ENCODE assay signal across 10 mouse cellular contexts in the genomic region with DNA sequence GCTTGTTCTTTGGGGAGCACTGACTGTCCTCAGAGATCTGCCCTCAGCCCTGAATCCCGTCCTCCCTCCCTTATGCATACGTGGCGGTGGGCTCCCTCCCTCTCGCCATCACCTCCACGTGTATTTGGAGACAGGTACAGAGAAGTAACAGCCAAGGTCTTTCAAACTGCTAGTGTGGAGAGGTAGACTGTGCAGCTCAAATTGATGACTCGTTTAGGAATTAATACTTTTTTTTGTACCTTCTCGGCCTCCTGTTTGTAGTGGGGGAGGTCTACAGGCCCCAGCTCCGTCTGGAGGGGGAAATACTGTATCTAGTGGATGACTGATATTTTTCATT.
DNase-seq lines count a peak whose midpoint lies in the region; ATAC-seq lines count a peak whose summit lies in the region.
"Had no signal": no experiment of that assay in that cellular context is flagged by ENCODE, and none has a peak within 500 bp of the region (broad histone marks: within the 10 kb centered on the region; RNA-seq: fewer than 3 reads in every experiment).

No protein-coding gene starts in this region.

- peaks cover 25% of the 10 kb centered on the region for H3K4me1 ChIP-seq in heart, embryonic 13.5 days
- peaks cover 19% of the 10 kb centered on the region for H3K4me1 ChIP-seq in hindbrain, embryonic 10.5 days (replicated peaks)
- H3K4me1 ChIP-seq in midbrain, embryonic 12.5 days: peaks cover 15% of the 10 kb centered on the region

- peak overlapping the region; percentile 63 for H3K4me3 ChIP-seq in heart, embryonic 13.5 days
- H3K4me3 ChIP-seq in hindbrain, embryonic 10.5 days: peak overlapping the region; percentile 62
- peak overlapping the region; percentile 58 for H3K4me3 ChIP-seq in midbrain, embryonic 12.5 days

- 9% methylated on average over 8 of the region's 8 CpGs for WGBS in heart, embryonic 13.5 days
- WGBS in hindbrain, embryonic 10.5 days: 5% methylated on average over 8 of the region's 8 CpGs
- 6% methylated on average over 8 of the region's 8 CpGs for WGBS in midbrain, embryonic 12.5 days

- peaks cover 29% of the 10 kb centered on the region for H3K27me3 ChIP-seq in heart, embryonic 13.5 days (replicated peaks)
- peaks cover 58% of the 10 kb centered on the region for H3K27me3 ChIP-seq in hindbrain, embryonic 10.5 days (ENCODE audit: insufficient read depth, poor library complexity, severe bottlenecking)
- H3K27me3 ChIP-seq in midbrain, embryonic 12.5 days: peaks cover 43% of the 10 kb centered on the region

- H3K27ac ChIP-seq in heart, embryonic 13.5 days (replicated peaks): no peak overlapping the region
- peak overlapping the region; percentile 87; the same call in 1 of the 2 replicates for H3K27ac ChIP-seq in hindbrain, embryonic 10.5 days
- H3K27ac ChIP-seq in midbrain, embryonic 12.5 days (replicated peaks): no peak overlapping the region
- H3K27ac ChIP-seq: macrophage had no signal

- H3K4me2 ChIP-seq in heart, embryonic 13.5 days: peak overlapping the region; percentile 89
- H3K4me2 ChIP-seq in midbrain, embryonic 12.5 days (replicated peaks): peak overlapping the region; percentile 83

- H3K9me3 ChIP-seq in heart, embryonic 13.5 days: no peaks in the 10 kb centered on the region
- H3K9me3 ChIP-seq in hindbrain, embryonic 10.5 days: no peaks in the 10 kb centered on the region
- no peaks in the 10 kb centered on the region for H3K9me3 ChIP-seq in midbrain, embryonic 12.5 days
- H3K9me3 ChIP-seq: G1E had no signal

- DNase-seq in heart, postnatal 4 days: no peak
- peak; percentile 28 for DNase-seq in R1 (ENCODE audit: low read depth, low spot score)
- no peak for DNase-seq in hindbrain, embryonic 10.5 days (ENCODE audit: low spot score)
- DNase-seq in right cerebral cortex, postnatal 4 days: no peak
- DNase-seq in embryo, embryonic 11 days: no peak

- H3K36me3 ChIP-seq in heart, embryonic 13.5 days: no peaks in the 10 kb centered on the region
- H3K36me3 ChIP-seq in hindbrain, embryonic 10.5 days: no peaks in the 10 kb centered on the region
- H3K36me3 ChIP-seq in midbrain, embryonic 12.5 days: no peaks in the 10 kb centered on the region
- H3K36me3 ChIP-seq: G1E had no signal

- ATAC-seq in heart, embryonic 13.5 days (ENCODE audit: extremely low read depth, insufficient number of reproducible peaks, low FRiP score, low TSS enrichment): no peak
- ATAC-seq in midbrain, embryonic 12.5 days (ENCODE audit: low FRiP score, low read depth): no peak
- no peak for ATAC-seq in CD4-positive, CD25-positive, alpha-beta regulatory T cell, adult 4 months

- peak overlapping the region; percentile 88 for H3K9ac ChIP-seq in heart, embryonic 13.5 days
- peak overlapping the region; percentile 67 for H3K9ac ChIP-seq in midbrain, embryonic 12.5 days (replicated peaks)
